Mouse (Mus musculus) liver, adult 2 months (tissue): ENCODE data around the gene Myo5a.

Experiments
- CTCF ChIP-seq: fragments of 200-500 bp; IDR thresholded peaks from 2 replicates; pipeline ENCODE4 v1.5.1; 2011; ENCODE audit warnings: low read depth, low read length, control low read depth
- POLR2A ChIP-seq: fragments of 200-500 bp; IDR thresholded peaks from 2 replicates; pipeline ENCODE4 v1.6.1; 2011; ENCODE audit warnings: low read length, control low read depth; ENCODE audit not compliant: insufficient read depth; ENCODE audit errors: extremely low read depth

- TF ChIP-seq CTCF (no peak), POLR2A (no peak)
Observed at GRCm38 (mm10) chr9:75248359-75248758, 177.5 kb downstream of the Myo5a start.
